Mouse (Mus musculus) heart, embryonic 10.5 days (tissue): ENCODE data around the gene Myg1. TPM values are rescaled to one million over a fixed set of nuclear protein-coding genes. Genes with fewer than 3 reads are reported as not detected.

ENCODE experiments used
- DNase-seq: peaks from one replicate; pipeline ENCODE4 v3.0.0-alpha.2; 2017; ENCODE audit warnings: low spot score
- H3K27ac ChIP-seq: fragments of 300-500 bp; sonication (generic); 2 replicates; pipeline ENCODE4 v1.5.1; 2016; ENCODE audit warnings: mild to moderate bottlenecking
- H3K27me3 ChIP-seq: fragments of 300-500 bp; sonication (generic); 2 replicates; pipeline ENCODE4 v1.6.1; 2016; ENCODE audit warnings: mild to moderate bottlenecking; ENCODE audit not compliant: poor library complexity, insufficient read depth, severe bottlenecking
- H3K36me3 ChIP-seq: fragments of 300-500 bp; sonication (generic); 2 replicates; pipeline ENCODE4 v1.6.1; 2016; ENCODE audit warnings: mild to moderate bottlenecking, moderate library complexity
- H3K4me1 ChIP-seq: fragments of 300-500 bp; sonication (generic); 2 replicates; pipeline ENCODE4 v1.6.1; 2016; ENCODE audit warnings: mild to moderate bottlenecking
- H3K4me3 ChIP-seq: fragments of 300-500 bp; sonication (generic); 2 replicates; pipeline ENCODE4 v1.5.1; 2016; ENCODE audit warnings: mild to moderate bottlenecking, moderate library complexity
- H3K9me3 ChIP-seq: fragments of 300-500 bp; sonication (generic); 2 replicates; pipeline ENCODE4 v1.6.1; 2016; ENCODE audit warnings: mild to moderate bottlenecking, moderate library complexity
- whole genome bisulfite sequencing: fragments of 180-500 bp; shearing (Covaris S2); methylation state at CpG from one replicate; pipeline ENCODE4 v1.1.7; 2016; 5-methylcytosine and 5-hydroxymethylcytosine counted together
- polyA plus RNA-seq: library from polyadenylated mRNA; unstranded; fragments of >200 nt; fragmentation: Nextera tagmentation; extraction: Ambion mirVana; gene quantifications from 2 replicates; pipeline ENCODE4 v1.2.1, GENCODE M21; 2016

Gene Myg1
- polyA plus RNA-seq = 80.5 and 94.3 TPM in 2 replicates

GRCm38 (mm10) chr15:102331610-102332015, at the start of gene Myg1:
Gene Myg1 (plus strand): TSS chr15:102331709.
- DNase-seq = peak; percentile 95
- H3K4me1 ChIP-seq = peaks cover 27% of the 10 kb centered on the region
- peak within 1 kb of the TSS; percentile 79 for H3K4me3 ChIP-seq
- H3K27ac ChIP-seq = peak within 1 kb of the TSS; percentile 86
- H3K36me3 ChIP-seq = peaks cover 62% of the 10 kb centered on the region
- H3K27me3 ChIP-seq = no peaks in the 10 kb centered on the region
- no peaks in the 10 kb centered on the region for H3K9me3 ChIP-seq
- under 1% methylated on average over 30 of the region's 30 CpGs for WGBS

GRCm38 (mm10) chr15:102282463-102283292, 48.8 kb upstream of the Myg1 start:
- H3K4me1 ChIP-seq = peaks cover 41% of the 10 kb centered on the region
- peaks cover 24% of the 10 kb centered on the region for H3K36me3 ChIP-seq
- 73% methylated on average over 8 of the region's 8 CpGs for WGBS
- H3K27me3 ChIP-seq = no peaks in the 10 kb centered on the region
- no peak for DNase-seq
- no peak overlapping the region for H3K27ac ChIP-seq
- no peaks in the 10 kb centered on the region for H3K9me3 ChIP-seq
- H3K4me3 ChIP-seq = no peak overlapping the region

- Histone ChIP-seq H3K36me3 (peaks cover 24% of the 10 kb centered on the region), H3K9me3 (no peaks in the 10 kb centered on the region), H3K4me3 (no peak overlapping the region), H3K4me1 (peaks cover 38% of the 10 kb centered on the region), H3K27ac (no peak overlapping the region), H3K27me3 (no peaks in the 10 kb centered on the region)
- no peak for DNase-seq
- WGBS = 58% methylated on average over 3 of the region's 3 CpGs
These were observed 47.9 kb upstream of the Myg1 start for GRCm38 (mm10) chr15:102283648-102284047.

- Histone ChIP-seq H3K36me3 (peaks cover 3% of the 10 kb centered on the region; the same call in 1 of the 2 replicates), H3K9me3 (no peaks in the 10 kb centered on the region), H3K4me1 (peaks cover 12% of the 10 kb centered on the region), H3K27ac (no peak overlapping the region), H3K27me3 (no peaks in the 10 kb centered on the region), H3K4me3 (no peak overlapping the region)
- no peak for DNase-seq
These were observed 44.1 kb upstream of the Myg1 start for GRCm38 (mm10) chr15:102287395-102287794.

GRCm38 (mm10) chr15:102295633-102296367, 35.7 kb upstream of the Myg1 start, which contains the start of gene Espl1:
Gene Espl1 (plus strand): TSS chr15:102296266.
- H3K4me3 ChIP-seq = peak within 1 kb of the TSS; percentile 86
- DNase-seq = peak; percentile 98

GRCm38 (mm10) chr15:102296368-102297006, 35.0 kb upstream of the Myg1 start:
- H3K27ac ChIP-seq = peak overlapping the region; percentile 83
- H3K4me1 ChIP-seq = peaks cover 6% of the 10 kb centered on the region
- H3K27me3 ChIP-seq = no peaks in the 10 kb centered on the region
- peaks cover 37% of the 10 kb centered on the region for H3K36me3 ChIP-seq
- 4% methylated on average over 24 of the region's 24 CpGs for WGBS
- H3K4me3 ChIP-seq = peak overlapping the region; percentile 86
- no peaks in the 10 kb centered on the region for H3K9me3 ChIP-seq
- no peak for DNase-seq

More at GRCm38 (mm10) chr15:102295633-102296367, 35.7 kb upstream of the Myg1 start, which contains the start of gene Espl1:
- Histone ChIP-seq H3K27me3 (no peaks in the 10 kb centered on the region), H3K4me1 (peaks cover 6% of the 10 kb centered on the region), H3K9me3 (no peaks in the 10 kb centered on the region), H3K27ac (peak within 1 kb of the TSS; percentile 83), H3K36me3 (peaks cover 30% of the 10 kb centered on the region)
- WGBS = 7% methylated on average over 25 of the region's 25 CpGs

- Histone ChIP-seq H3K9me3 (no peaks in the 10 kb centered on the region), H3K36me3 (peaks cover 88% of the 10 kb centered on the region), H3K4me3 (no peak overlapping the region), H3K4me1 (peaks cover 3% of the 10 kb centered on the region; the same call in 1 of the 2 replicates), H3K27ac (no peak overlapping the region), H3K27me3 (no peaks in the 10 kb centered on the region)
- 39% methylated on average over 6 of the region's 6 CpGs for WGBS
- DNase-seq = peak; percentile 93
These were observed 29.0 kb upstream of the Myg1 start for GRCm38 (mm10) chr15:102302542-102302941.

GRCm38 (mm10) chr15:102308717-102309116, 22.8 kb upstream of the Myg1 start:
- Histone ChIP-seq H3K27me3 (no peaks in the 10 kb centered on the region), H3K27ac (no peak overlapping the region), H3K4me3 (no peak overlapping the region), H3K9me3 (no peaks in the 10 kb centered on the region), H3K36me3 (peaks cover 93% of the 10 kb centered on the region), H3K4me1 (no peaks in the 10 kb centered on the region)
- 86% methylated on average over 9 of the region's 9 CpGs for WGBS
- DNase-seq = no peak

GRCm38 (mm10) chr15:102310074-102310845, 21.2 kb upstream of the Myg1 start:
- Histone ChIP-seq H3K4me3 (no peak overlapping the region), H3K9me3 (no peaks in the 10 kb centered on the region), H3K27me3 (no peaks in the 10 kb centered on the region), H3K27ac (no peak overlapping the region), H3K4me1 (no peaks in the 10 kb centered on the region), H3K36me3 (peaks cover 93% of the 10 kb centered on the region)
- WGBS = 61% methylated on average over 10 of the region's 10 CpGs
- no peak for DNase-seq

- Histone ChIP-seq H3K27ac (no peak overlapping the region), H3K36me3 (peaks cover 93% of the 10 kb centered on the region), H3K4me1 (no peaks in the 10 kb centered on the region), H3K27me3 (no peaks in the 10 kb centered on the region), H3K4me3 (no peak overlapping the region), H3K9me3 (no peaks in the 10 kb centered on the region)
- DNase-seq = no peak
These were observed 20.0 kb upstream of the Myg1 start for GRCm38 (mm10) chr15:102311489-102311888.

- Histone ChIP-seq H3K27ac (no peak overlapping the region), H3K4me1 (no peaks in the 10 kb centered on the region), H3K9me3 (no peaks in the 10 kb centered on the region), H3K36me3 (peaks cover 88% of the 10 kb centered on the region), H3K27me3 (no peaks in the 10 kb centered on the region), H3K4me3 (no peak overlapping the region)
- DNase-seq = no peak
- WGBS = 92% methylated on average over 8 of the region's 8 CpGs
These were observed 16.2 kb upstream of the Myg1 start for GRCm38 (mm10) chr15:102315292-102315691.

GRCm38 (mm10) chr15:102316263-102316662, 15.2 kb upstream of the Myg1 start:
- DNase-seq = no peak
- Histone ChIP-seq H3K27me3 (no peaks in the 10 kb centered on the region), H3K36me3 (peaks cover 91% of the 10 kb centered on the region), H3K4me1 (no peaks in the 10 kb centered on the region), H3K9me3 (no peaks in the 10 kb centered on the region), H3K27ac (no peak overlapping the region), H3K4me3 (no peak overlapping the region)
- WGBS = 87% methylated on average over 6 of the region's 6 CpGs
